ENCODE assay signal across 19 mouse cellular contexts in the genomic region with DNA sequence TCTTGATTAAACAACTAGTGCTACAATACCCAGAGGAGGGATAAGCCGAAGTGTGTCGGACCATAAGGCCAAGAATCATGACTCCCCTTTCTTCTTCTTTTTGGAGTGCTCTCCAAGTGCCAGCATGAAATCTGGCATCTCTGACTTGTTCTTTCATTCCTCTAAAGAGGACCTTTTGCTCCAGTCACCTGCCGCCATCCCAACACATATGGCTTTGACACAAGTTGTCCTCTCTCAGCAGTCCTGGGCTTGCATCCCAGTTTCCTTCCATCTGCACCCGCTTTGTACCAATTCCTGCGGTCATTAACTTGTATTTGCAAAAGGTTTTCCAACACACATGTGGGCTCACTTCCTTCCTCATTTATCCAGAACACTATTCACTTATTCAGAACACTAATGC.
DNase-seq lines count a peak whose midpoint lies in the region; ATAC-seq lines count a peak whose summit lies in the region.
"Had no signal": no experiment of that assay in that cellular context is flagged by ENCODE, and none has a peak within 500 bp of the region (broad histone marks: within the 10 kb centered on the region; RNA-seq: fewer than 3 reads in every experiment).

No protein-coding gene starts in this region.

- H3K4me2 ChIP-seq in hindbrain, embryonic 16.5 days (ENCODE audit: low read length): no peak overlapping the region
- H3K4me2 ChIP-seq in hindbrain, embryonic 12.5 days (replicated peaks): no peak overlapping the region
- H3K4me2 ChIP-seq: embryonic facial prominence, embryonic 13.5 days; forebrain, embryonic 12.5 days; heart, embryonic 11.5 days; heart, embryonic 15.5 days; hindbrain, embryonic 15.5 days had no signal

- no peaks in the 10 kb centered on the region; the same call in 1 of the 2 replicates for H3K4me1 ChIP-seq in hindbrain, embryonic 16.5 days (ENCODE audit: control insufficient read depth, insufficient read depth, low read depth, low read length)
- H3K4me1 ChIP-seq in hindbrain, embryonic 12.5 days: 0 out of 2 replicates have a peak, but pooled peaks cover 6% of the 10 kb centered on the region
- H3K4me1 ChIP-seq: embryonic facial prominence, embryonic 13.5 days; forebrain, embryonic 12.5 days; heart, embryonic 15.5 days had no signal

- intact Hi-C loops in left cerebral cortex, postnatal 4 days (cut with DNase I): no loop called here

- no peak overlapping the region for H3K27ac ChIP-seq in hindbrain, embryonic 16.5 days (ENCODE audit: low read depth, low read length)
- H3K27ac ChIP-seq in hindbrain, embryonic 12.5 days: no peak overlapping the region
- H3K27ac ChIP-seq: embryonic facial prominence, embryonic 13.5 days; forebrain, embryonic 12.5 days; heart, adult 2 months; heart, embryonic 15.5 days; hindbrain, embryonic 15.5 days had no signal

- H3K36me3 ChIP-seq in hindbrain, embryonic 16.5 days (ENCODE audit: control insufficient read depth, insufficient read depth, low read length): no peaks in the 10 kb centered on the region
- no peaks in the 10 kb centered on the region for H3K36me3 ChIP-seq in hindbrain, embryonic 12.5 days
- H3K36me3 ChIP-seq: embryonic facial prominence, embryonic 13.5 days; forebrain, embryonic 12.5 days; heart, embryonic 15.5 days; hindbrain, embryonic 15.5 days had no signal

- no peaks in the 10 kb centered on the region for H3K9me3 ChIP-seq in hindbrain, embryonic 16.5 days (ENCODE audit: control insufficient read depth, low read length)
- no peaks in the 10 kb centered on the region for H3K9me3 ChIP-seq in hindbrain, embryonic 12.5 days (replicated peaks)
- H3K9me3 ChIP-seq: embryonic facial prominence, embryonic 13.5 days; forebrain, embryonic 12.5 days; heart, embryonic 15.5 days; hindbrain, embryonic 15.5 days had no signal

- WGBS in hindbrain, embryonic 16.5 days: 70% methylated on average over 5 of the region's 5 CpGs
- WGBS in hindbrain, embryonic 12.5 days: 91% methylated on average over 5 of the region's 5 CpGs

- H3K27me3 ChIP-seq in hindbrain, embryonic 16.5 days (replicated peaks; ENCODE audit: control insufficient read depth, insufficient read depth, low read length): no peaks in the 10 kb centered on the region
- H3K27me3 ChIP-seq in hindbrain, embryonic 12.5 days: no peaks in the 10 kb centered on the region
- H3K27me3 ChIP-seq: embryonic facial prominence, embryonic 13.5 days; forebrain, embryonic 12.5 days; heart, embryonic 15.5 days; hindbrain, embryonic 15.5 days had no signal

- no peak overlapping the region for H3K4me3 ChIP-seq in hindbrain, embryonic 16.5 days (ENCODE audit: low read length)
- no peak overlapping the region for H3K4me3 ChIP-seq in hindbrain, embryonic 12.5 days
- H3K4me3 ChIP-seq: embryonic facial prominence, embryonic 13.5 days; forebrain, embryonic 12.5 days; heart, adult 2 months; heart, embryonic 15.5 days; hindbrain, embryonic 15.5 days had no signal

- peak; percentile 61 for DNase-seq in left cerebral cortex, postnatal 4 days
- DNase-seq in left cerebral cortex, adult 11 months (ENCODE audit: low spot score): no peak
- DNase-seq in cerebellum, postnatal 10 days: peak; percentile 60 to 78
- peak; percentile 23 to 30 for DNase-seq in cerebellum, postnatal 36 days
- DNase-seq in urinary bladder, adult 18-20 months (ENCODE audit: low spot score in 2 of 2): no peak
- DNase-seq: adrenal gland, adult 2 months; adrenal gland, postnatal 25 days; gastrocnemius, postnatal 14 days; heart, adult 2 months; heart, postnatal 14 days; kidney, adult 11 months had no signal

- peak; percentile 30; the same call in 1 of the 2 replicates for ATAC-seq in hindbrain, embryonic 16.5 days
- ATAC-seq in hindbrain, embryonic 12.5 days (ENCODE audit: low FRiP score): no peak
- ATAC-seq: forebrain, embryonic 16.5 days had no signal

- H3K9ac ChIP-seq in hindbrain, embryonic 16.5 days (ENCODE audit: low read depth, low read length): no peak overlapping the region
- H3K9ac ChIP-seq in hindbrain, embryonic 12.5 days: no peak overlapping the region
- H3K9ac ChIP-seq: embryonic facial prominence, embryonic 13.5 days; forebrain, embryonic 12.5 days; heart, embryonic 15.5 days; hindbrain, embryonic 15.5 days had no signal

Comparison
In these comparisons a context has a peak if more than half of its experiments do, and no peak if none do; other contexts are left out.
1. DNase-seq: peak in left cerebral cortex, postnatal 4 days (single experiment), cerebellum, postnatal 10 days (2 of 2) and cerebellum, postnatal 36 days (2 of 2); none in left cerebral cortex, adult 11 months (single experiment) and urinary bladder, adult 18-20 months (0 of 2).